Comparison of ENCODE assay signal across 10 mouse cellular contexts in genomic region chr15:102705226-102705894, GRCm38 (mm10). TPM values are rescaled to one million over a fixed set of nuclear protein-coding genes. Genes with fewer than 3 reads are reported as not detected.
DNase-seq lines count a peak whose midpoint lies in the region; ATAC-seq and TF ChIP-seq lines count a peak whose summit lies in the region.
"Had no signal": no experiment of that assay in that cellular context is flagged by ENCODE, and none has a peak within 500 bp of the region (broad histone marks: within the 10 kb centered on the region; RNA-seq: fewer than 3 reads in every experiment).

No protein-coding gene starts in this region.

- TF ChIP-seq CTCF in lung, embryonic 14.5 days (IDR thresholded peaks at IDR 0.05; ENCODE audit: low read depth), result no peak
- 0 out of 2 replicates have a peak, but pooled peaks have one; percentile 22 for TF ChIP-seq CTCF in midbrain, postnatal 0 days (IDR thresholded peaks at IDR 0.05)

- no peak for DNase-seq in frontal cortex, postnatal 25 days (ENCODE audit: low spot score in 2 of 2)
- DNase-seq in lung, embryonic 14.5 days, result no peak
- no peak for DNase-seq in lung, postnatal 25 days (ENCODE audit: low spot score)
- DNase-seq in hindbrain, embryonic 14.5 days (ENCODE audit: low spot score), result peak; percentile 62
- peak; percentile 52 for DNase-seq in midbrain, postnatal 0 days (ENCODE audit: low spot score)
- no peak for DNase-seq in liver
- DNase-seq in urinary bladder, postnatal 10 days (ENCODE audit: low spot score), result no peak
- DNase-seq: heart, adult 18-20 months; thymus, adult 2 months had no signal

- H3K27ac ChIP-seq in lung, embryonic 14.5 days (ENCODE audit: low read depth), result no peak overlapping the region
- peak overlapping the region; percentile 80 for H3K27ac ChIP-seq in hindbrain, embryonic 14.5 days
- peak overlapping the region; percentile 67 for H3K27ac ChIP-seq in midbrain, postnatal 0 days (ENCODE audit: low read depth, low read length)

- H3K4me1 ChIP-seq in lung, embryonic 14.5 days (ENCODE audit: insufficient read depth), result no peaks in the 10 kb centered on the region
- peaks cover 22% of the 10 kb centered on the region for H3K4me1 ChIP-seq in hindbrain, embryonic 14.5 days (replicated peaks; ENCODE audit: control insufficient read depth, insufficient read depth, low read length)
- H3K4me1 ChIP-seq in midbrain, postnatal 0 days (ENCODE audit: insufficient read depth, low read length), result peaks cover 6% of the 10 kb centered on the region; the same call in 1 of the 2 replicates

- peaks cover 26% of the 10 kb centered on the region for H3K36me3 ChIP-seq in lung, embryonic 14.5 days (ENCODE audit: insufficient read depth)
- H3K36me3 ChIP-seq in hindbrain, embryonic 14.5 days (replicated peaks; ENCODE audit: control insufficient read depth, insufficient read depth), result peaks cover 35% of the 10 kb centered on the region
- peaks cover 34% of the 10 kb centered on the region for H3K36me3 ChIP-seq in midbrain, postnatal 0 days (ENCODE audit: insufficient read depth, low read length)

- H3K27me3 ChIP-seq in lung, embryonic 14.5 days (ENCODE audit: insufficient read depth, low read length), result no peaks in the 10 kb centered on the region
- H3K27me3 ChIP-seq in hindbrain, embryonic 14.5 days (ENCODE audit: control insufficient read depth, insufficient read depth, low read length), result peaks cover 8% of the 10 kb centered on the region; the same call in 1 of the 2 replicates
- no peaks in the 10 kb centered on the region for H3K27me3 ChIP-seq in midbrain, postnatal 0 days (ENCODE audit: insufficient read depth, low read length)

- H3K9me3 ChIP-seq in lung, embryonic 14.5 days (ENCODE audit: low read depth, low read length), result no peaks in the 10 kb centered on the region
- H3K9me3 ChIP-seq in hindbrain, embryonic 14.5 days (ENCODE audit: control insufficient read depth, low read length), result no peaks in the 10 kb centered on the region
- H3K9me3 ChIP-seq in midbrain, postnatal 0 days (ENCODE audit: low read length), result no peaks in the 10 kb centered on the region

- H3K4me3 ChIP-seq in lung, embryonic 14.5 days (ENCODE audit: low read depth, low read length), result no peak overlapping the region
- no peak overlapping the region for H3K4me3 ChIP-seq in hindbrain, embryonic 14.5 days (replicated peaks; ENCODE audit: low read length)
- no peak overlapping the region for H3K4me3 ChIP-seq in midbrain, postnatal 0 days (ENCODE audit: low read depth, low read length)

- no peak overlapping the region for H3K4me2 ChIP-seq in lung, embryonic 14.5 days
- no peak overlapping the region for H3K4me2 ChIP-seq in hindbrain, embryonic 14.5 days (replicated peaks)
- H3K4me2 ChIP-seq in midbrain, postnatal 0 days (ENCODE audit: low read depth, low read length, poor library complexity, severe bottlenecking), result no peak overlapping the region

- ATAC-seq in frontal cortex, adult (ENCODE audit: low TSS enrichment), result peak; percentile 47
- ATAC-seq in lung, embryonic 14.5 days (ENCODE audit: insufficient read depth), result 0 out of 2 replicates have a peak, but pooled peaks have one; percentile 6
- peak; percentile 55; the same call in 1 of the 2 replicates for ATAC-seq in hindbrain, embryonic 14.5 days (ENCODE audit: low FRiP score)
- peak; percentile 39 for ATAC-seq in midbrain, postnatal 0 days (ENCODE audit: low FRiP score)

- 35% methylated on average over 9 of the region's 9 CpGs for WGBS in lung, embryonic 14.5 days
- 32% methylated on average over 9 of the region's 9 CpGs for WGBS in hindbrain, embryonic 14.5 days
- 35% methylated on average over 9 of the region's 9 CpGs for WGBS in midbrain, postnatal 0 days

- no peak overlapping the region for H3K9ac ChIP-seq in lung, embryonic 14.5 days
- no peak overlapping the region for H3K9ac ChIP-seq in hindbrain, embryonic 14.5 days
- no peak overlapping the region for H3K9ac ChIP-seq in midbrain, postnatal 0 days (replicated peaks; ENCODE audit: low read length, poor library complexity, severe bottlenecking)

RNA-seq across cellular contexts. Expression of gene Calcoco1, which starts 16.6 kb away (rescaled TPM):
- 35.5 and 36.4 TPM in 2 replicates for polyA plus RNA-seq in lung, embryonic 14.5 days (2014; fragmentation: Nextera tagmentation; extraction: Ambion mirVana)
- polyA plus RNA-seq in hindbrain, embryonic 14.5 days (2014; fragmentation: Nextera tagmentation; extraction: Ambion mirVana), result 32.2 and 33.1 TPM in 2 replicates
- total RNA-seq in midbrain, postnatal 0 days (2014; rRNA removed), result 34.4 and 34.7 TPM in 2 replicates
- polyA plus RNA-seq in midbrain, postnatal 0 days (2015; fragmentation: Nextera tagmentation; extraction: Ambion mirVana), result 27.1 and 27.2 TPM in 2 replicates

RNA-seq across cellular contexts. Expression of gene Atp5g2, which starts 33.2 kb away (rescaled TPM):
- polyA plus RNA-seq in lung, embryonic 14.5 days (2014; fragmentation: Nextera tagmentation; extraction: Ambion mirVana), result 94.8 and 97.4 TPM in 2 replicates
- 47.5 and 63.4 TPM in 2 replicates for polyA plus RNA-seq in hindbrain, embryonic 14.5 days (2014; fragmentation: Nextera tagmentation; extraction: Ambion mirVana)
- total RNA-seq in midbrain, postnatal 0 days (2014; rRNA removed), result 187 and 348 TPM in 2 replicates
- polyA plus RNA-seq in midbrain, postnatal 0 days (2015; fragmentation: Nextera tagmentation; extraction: Ambion mirVana), result 54.4 and 76.5 TPM in 2 replicates

Comparison
In these comparisons a context has a peak if more than half of its experiments do, and no peak if none do; other contexts are left out.
1. DNase-seq: peak in hindbrain, embryonic 14.5 days (single experiment) and midbrain, postnatal 0 days (single experiment); none in frontal cortex, postnatal 25 days (0 of 2), lung, embryonic 14.5 days (single experiment), lung, postnatal 25 days (single experiment), liver (single experiment) and urinary bladder, postnatal 10 days (single experiment).
2. Peak in every context shown above with its lines, with median percentiles within 50 percentile points of each other: ATAC-seq.